Mouse (Mus musculus) neural tube, embryonic 12.5 days (tissue): ENCODE data around the gene Gtf2f1. TPM values are rescaled to one million over a fixed set of nuclear protein-coding genes. Genes with fewer than 3 reads are reported as not detected.

Experiments used
- ATAC-seq: fragments of 200-750 bp; cut with Nextera tagmentation; 2 replicates; pipeline ENCODE4 v1.8.0; 2017; ENCODE audit warnings: low read depth, mild to moderate bottlenecking, moderate TSS enrichment, moderate library complexity; ENCODE audit not compliant: low FRiP score
- H3K27ac ChIP-seq: fragments of 300-500 bp; sonication (generic); 2 replicates; pipeline ENCODE4 v1.5.1; 2016
- H3K27me3 ChIP-seq: fragments of 300-500 bp; sonication (generic); replicated peaks from 2 replicates; pipeline ENCODE4 v1.6.1; 2016; ENCODE audit warnings: mild to moderate bottlenecking
- H3K36me3 ChIP-seq: fragments of 300-500 bp; sonication (generic); 2 replicates; pipeline ENCODE4 v1.6.1; 2016; ENCODE audit warnings: mild to moderate bottlenecking
- H3K4me1 ChIP-seq: fragments of 300-500 bp; sonication (generic); 2 replicates; pipeline ENCODE4 v1.6.1; 2016
- H3K4me2 ChIP-seq: fragments of 300-500 bp; sonication (generic); replicated peaks from 2 replicates; pipeline ENCODE4 v1.6.1; 2016; ENCODE audit warnings: mild to moderate bottlenecking
- H3K4me3 ChIP-seq: fragments of 300-500 bp; sonication (generic); 2 replicates; pipeline ENCODE4 v1.5.1; 2016
- H3K9ac ChIP-seq: fragments of 300-500 bp; sonication (generic); 2 replicates; pipeline ENCODE4 v1.6.1; 2016; ENCODE audit warnings: mild to moderate bottlenecking
- H3K9me3 ChIP-seq: fragments of 300-500 bp; sonication (generic); 2 replicates; pipeline ENCODE4 v1.6.1; 2016; ENCODE audit warnings: mild to moderate bottlenecking
- WGBS: fragments of 180-500 bp; shearing (Covaris S2); methylation state at CpG from one replicate; pipeline ENCODE4 v1.1.7; 2016; 5-methylcytosine and 5-hydroxymethylcytosine counted together
- polyA plus RNA-seq: library from polyadenylated mRNA; unstranded; fragments of >200 nt; fragmentation: Nextera tagmentation; extraction: Ambion mirVana; gene quantifications from 2 replicates; pipeline ENCODE4 v1.2.1, GENCODE M21; 2016

Gene Gtf2f1
- polyA plus RNA-seq, 1 experiment from 2014 or later: 76.7 TPM

DNA sequence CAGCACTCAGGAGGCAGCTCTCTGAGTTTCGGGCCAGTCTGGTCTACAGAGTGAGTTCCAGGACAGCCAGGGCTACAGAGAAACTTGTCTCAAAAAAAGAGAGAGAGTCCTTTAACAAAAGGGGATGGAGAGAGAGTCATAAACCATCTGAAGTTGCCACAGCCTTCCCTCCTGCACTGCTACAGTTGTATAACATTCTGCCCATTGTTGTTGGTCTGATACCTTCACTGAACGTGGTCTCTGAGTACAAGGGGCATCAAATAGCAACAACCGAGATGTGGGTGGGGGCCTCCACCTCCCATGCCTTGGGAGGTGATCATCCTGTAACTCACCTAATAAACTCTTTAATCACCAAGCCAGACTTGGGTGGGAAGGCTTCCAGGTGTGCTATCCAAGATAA, 25.4 kb downstream of the Gtf2f1 start:
- Histone ChIP-seq H3K36me3 (no peaks in the 10 kb centered on the region), H3K27ac (no peak overlapping the region), H3K9ac (no peak overlapping the region), H3K27me3 (no peaks in the 10 kb centered on the region), H3K4me2 (no peak overlapping the region), H3K9me3 (no peaks in the 10 kb centered on the region), H3K4me1 (0 out of 2 replicates have a peak, but pooled peaks cover under 1% of the 10 kb centered on the region), H3K4me3 (no peak overlapping the region)
- 59% methylated on average over 3 of the region's 3 CpGs for WGBS
- no peak for ATAC-seq

DNA sequence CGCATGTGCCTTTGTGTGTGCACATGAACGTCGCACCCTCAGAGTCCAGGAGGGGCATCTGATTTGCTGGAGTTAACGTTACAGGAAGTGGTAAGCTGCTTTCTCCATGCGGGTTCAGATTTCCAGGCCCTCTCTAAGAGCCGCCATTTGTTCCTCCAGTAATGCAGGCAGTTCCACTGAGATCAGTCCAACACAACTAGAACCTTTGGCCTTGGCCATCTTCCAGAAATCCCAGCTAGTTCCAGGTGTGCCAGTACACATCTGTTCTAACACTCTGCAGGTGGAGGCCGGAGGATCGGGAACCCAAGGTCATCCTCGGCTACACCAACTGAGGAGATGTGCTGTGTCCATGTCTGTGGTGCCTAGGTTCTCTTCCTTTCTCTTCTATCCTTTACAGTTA, 26.2 kb downstream of the Gtf2f1 start:
- H3K27ac ChIP-seq: no peak overlapping the region
- H3K4me3 ChIP-seq: no peak overlapping the region
- no peaks in the 10 kb centered on the region for H3K27me3 ChIP-seq
- no peak overlapping the region for H3K4me2 ChIP-seq
- 86% methylated on average over 9 of the region's 9 CpGs for WGBS
- H3K36me3 ChIP-seq: no peaks in the 10 kb centered on the region
- no peak overlapping the region for H3K9ac ChIP-seq
- no peaks in the 10 kb centered on the region for H3K9me3 ChIP-seq
- no peak for ATAC-seq
- no peaks in the 10 kb centered on the region for H3K4me1 ChIP-seq

DNA sequence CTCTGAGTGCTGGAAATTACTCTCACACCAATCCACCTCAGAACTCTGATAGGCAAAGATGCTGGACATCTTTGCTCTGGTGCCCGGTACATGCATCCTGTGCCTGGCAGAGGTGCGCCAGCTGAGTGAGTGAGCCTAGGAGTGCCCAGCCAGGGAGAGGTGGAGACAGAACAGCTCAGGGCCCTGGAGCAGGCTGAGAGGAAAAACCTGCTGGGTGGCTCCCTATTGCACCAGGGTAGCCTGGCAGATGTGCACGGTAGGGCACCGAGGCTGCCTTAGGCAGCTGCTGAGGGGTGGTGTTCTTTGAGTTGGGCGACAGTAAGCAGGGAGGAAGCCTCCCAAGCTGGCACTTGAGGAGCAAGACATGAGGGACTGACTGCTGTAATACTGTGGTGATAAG, 29.1 kb downstream of the Gtf2f1 start, which contains the start of gene Acer1:
TSS of gene Acer1 (minus strand) at position 114 of the 400 bp plus-strand sequence.
- ATAC-seq: no peak
- Histone ChIP-seq H3K9ac (no peak within 1 kb of the TSS), H3K27ac (no peak within 1 kb of the TSS), H3K4me1 (no peaks in the 10 kb centered on the region), H3K4me3 (no peak within 1 kb of the TSS), H3K4me2 (no peak within 1 kb of the TSS), H3K9me3 (no peaks in the 10 kb centered on the region), H3K36me3 (no peaks in the 10 kb centered on the region), H3K27me3 (no peaks in the 10 kb centered on the region)
- 80% methylated on average over 5 of the region's 5 CpGs for WGBS

DNA sequence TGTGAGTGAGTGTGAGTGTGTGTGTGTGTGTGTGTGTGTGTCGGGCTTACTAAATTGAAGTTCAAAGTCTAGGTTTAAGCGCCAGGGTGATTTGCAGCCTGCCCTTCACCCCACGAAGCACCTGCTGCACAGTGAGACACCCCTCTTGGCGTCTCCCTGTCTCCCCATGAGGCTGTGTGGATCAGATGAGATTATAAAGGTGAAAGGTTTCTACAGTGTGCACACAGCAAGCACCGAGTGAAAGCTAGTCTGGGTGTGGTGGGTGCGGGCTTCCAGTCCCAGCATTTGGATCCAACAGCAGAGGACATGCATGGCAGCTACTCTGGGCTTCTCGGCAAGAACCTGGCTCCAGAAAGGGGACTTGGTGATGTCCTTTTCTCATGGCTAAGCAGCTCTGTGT, 30.0 kb downstream of the Gtf2f1 start:
- no peak for ATAC-seq
- WGBS: 79% methylated on average over 7 of the region's 7 CpGs

DNA sequence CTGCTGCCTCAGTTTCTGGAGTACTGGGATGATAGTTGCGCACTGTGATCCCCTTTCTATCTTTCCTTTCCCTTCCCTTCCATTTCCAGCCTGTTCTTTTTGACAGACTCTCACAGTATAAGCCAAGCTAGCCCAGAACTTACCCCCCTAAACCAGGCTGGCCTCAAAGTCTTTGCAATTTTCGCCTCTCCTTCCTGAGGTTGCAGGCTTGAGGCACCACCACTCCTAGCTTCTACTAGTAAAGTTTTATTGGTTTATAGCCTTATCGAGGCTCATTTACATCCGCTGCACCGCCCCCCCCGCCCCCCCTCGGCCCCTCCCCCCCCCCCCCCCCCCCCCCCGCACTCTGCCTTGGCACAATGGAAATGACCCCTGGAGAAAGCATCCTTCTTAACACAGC, 31.6 kb downstream of the Gtf2f1 start:
- 21% methylated on average over 4 of the region's 8 CpGs for WGBS
- H3K27me3 ChIP-seq: 0 out of 2 replicates have a peak, but pooled peaks cover 3% of the 10 kb centered on the region
- ATAC-seq: no peak

More for the DNA sequence above, 30.0 kb downstream of the Gtf2f1 start:
- Histone ChIP-seq H3K36me3 (no peaks in the 10 kb centered on the region), H3K4me1 (no peaks in the 10 kb centered on the region), H3K9me3 (no peaks in the 10 kb centered on the region), H3K4me3 (no peak overlapping the region), H3K27ac (no peak overlapping the region), H3K27me3 (no peaks in the 10 kb centered on the region), H3K9ac (no peak overlapping the region), H3K4me2 (no peak overlapping the region)

DNA sequence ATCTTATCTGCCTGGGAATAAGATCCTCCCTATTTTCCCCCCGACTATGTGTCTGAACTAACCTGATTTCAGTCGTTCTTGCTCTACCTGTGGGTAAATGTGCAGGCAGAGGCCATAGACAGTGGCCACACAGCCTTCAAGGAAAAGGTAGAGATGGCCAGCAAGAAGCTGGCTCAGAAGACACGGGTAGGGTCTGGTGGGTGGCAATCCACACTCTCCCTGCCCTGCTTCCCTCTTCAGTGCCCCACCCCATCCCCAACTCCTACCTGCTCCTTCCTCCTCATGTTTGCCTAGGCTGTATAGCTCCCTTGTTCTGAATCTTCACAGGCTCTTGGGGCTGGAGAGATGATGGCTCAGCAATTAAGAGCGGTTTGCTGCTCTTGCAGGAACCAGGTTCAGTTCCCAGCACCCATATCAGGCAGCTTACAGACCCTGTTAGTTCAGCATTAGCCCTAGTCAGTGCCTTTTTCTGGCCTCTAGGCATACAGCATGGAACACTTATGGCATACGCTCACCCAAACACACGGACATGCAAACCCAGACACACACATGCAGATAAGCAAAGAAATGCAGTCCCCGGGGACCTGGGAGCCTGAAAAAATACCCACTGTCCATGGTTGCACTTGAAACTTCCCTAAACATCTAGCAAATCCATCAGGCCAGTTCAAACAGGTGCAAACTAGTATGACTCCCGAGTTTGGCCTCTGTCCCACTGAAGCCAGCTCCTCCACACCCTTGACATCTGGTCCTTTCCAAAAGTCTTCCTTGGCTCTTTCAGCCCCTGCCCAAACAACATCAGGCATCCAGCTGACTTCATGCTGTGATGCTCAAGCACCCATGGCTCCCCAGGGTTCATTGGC, 34.3 kb downstream of the Gtf2f1 start:
- Histone ChIP-seq H3K4me1 (no peaks in the 10 kb centered on the region), H3K4me2 (no peak overlapping the region), H3K36me3 (no peaks in the 10 kb centered on the region), H3K4me3 (no peak overlapping the region), H3K9ac (no peak overlapping the region), H3K27me3 (0 out of 2 replicates have a peak, but pooled peaks cover 5% of the 10 kb centered on the region), H3K9me3 (no peaks in the 10 kb centered on the region), H3K27ac (no peak overlapping the region)
- no peak for ATAC-seq
- WGBS: 83% methylated on average over 8 of the region's 8 CpGs

More for the DNA sequence above, 31.6 kb downstream of the Gtf2f1 start:
- Histone ChIP-seq H3K4me3 (no peak overlapping the region), H3K9me3 (no peaks in the 10 kb centered on the region), H3K9ac (no peak overlapping the region), H3K27ac (no peak overlapping the region), H3K36me3 (no peaks in the 10 kb centered on the region), H3K4me2 (no peak overlapping the region), H3K4me1 (no peaks in the 10 kb centered on the region)

DNA sequence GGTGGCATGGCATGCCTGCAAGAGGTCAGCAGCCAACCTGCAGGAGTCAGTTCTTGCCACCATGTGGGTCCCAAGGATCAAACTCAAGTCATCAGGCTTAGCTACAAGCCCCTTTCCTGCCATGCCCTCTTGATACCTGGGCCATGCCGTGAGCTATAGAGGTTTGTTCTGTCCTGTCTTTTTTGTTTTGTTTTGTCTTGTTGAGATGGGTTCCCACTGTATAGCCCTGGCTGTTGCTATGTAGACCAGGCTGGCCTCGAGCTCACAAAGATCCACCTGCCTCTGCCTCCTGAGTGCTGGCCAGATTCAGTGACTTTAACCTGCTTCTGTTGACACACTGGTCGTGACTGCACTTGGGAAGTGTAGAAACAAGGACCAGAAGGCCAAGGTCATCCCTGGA, 35.7 kb downstream of the Gtf2f1 start:
- Histone ChIP-seq H3K4me2 (no peak overlapping the region), H3K9me3 (no peaks in the 10 kb centered on the region), H3K4me1 (no peaks in the 10 kb centered on the region), H3K36me3 (no peaks in the 10 kb centered on the region), H3K9ac (no peak overlapping the region), H3K27ac (no peak overlapping the region), H3K27me3 (0 out of 2 replicates have a peak, but pooled peaks cover 5% of the 10 kb centered on the region), H3K4me3 (no peak overlapping the region)
- no peak for ATAC-seq
- 76% methylated on average over 3 of the region's 3 CpGs for WGBS

DNA sequence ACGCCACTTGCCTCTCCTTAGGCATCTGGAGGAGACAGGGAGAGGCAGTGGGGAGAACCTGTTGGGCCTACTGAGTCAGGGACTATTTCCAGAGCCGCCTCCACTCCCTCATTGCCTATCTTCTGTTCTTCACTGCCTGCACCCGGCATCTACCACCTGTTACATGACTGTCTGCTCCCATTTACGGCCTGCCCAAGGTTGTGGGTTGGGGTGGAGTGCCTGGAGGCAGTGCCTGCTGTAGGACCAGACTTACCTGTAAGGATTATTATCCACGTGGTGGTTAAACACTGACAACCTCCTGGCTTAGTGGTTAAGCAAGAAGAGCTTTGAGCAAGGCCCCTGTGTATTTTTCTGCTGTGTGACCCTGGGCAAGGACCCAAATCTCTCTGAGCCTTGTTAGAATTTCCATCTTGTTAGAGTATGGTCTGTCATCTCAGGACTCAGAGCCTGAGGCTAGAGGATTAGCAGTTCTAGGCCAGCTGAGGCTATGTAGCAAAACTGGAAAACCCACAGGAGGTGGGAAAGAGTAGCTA, 36.3 kb downstream of the Gtf2f1 start:
- 75% methylated on average over 5 of the region's 5 CpGs for WGBS
- Histone ChIP-seq H3K9me3 (no peaks in the 10 kb centered on the region), H3K4me3 (no peak overlapping the region), H3K4me1 (no peaks in the 10 kb centered on the region), H3K9ac (no peak overlapping the region), H3K27ac (no peak overlapping the region), H3K27me3 (0 out of 2 replicates have a peak, but pooled peaks cover 5% of the 10 kb centered on the region), H3K36me3 (no peaks in the 10 kb centered on the region), H3K4me2 (no peak overlapping the region)
- no peak for ATAC-seq

DNA sequence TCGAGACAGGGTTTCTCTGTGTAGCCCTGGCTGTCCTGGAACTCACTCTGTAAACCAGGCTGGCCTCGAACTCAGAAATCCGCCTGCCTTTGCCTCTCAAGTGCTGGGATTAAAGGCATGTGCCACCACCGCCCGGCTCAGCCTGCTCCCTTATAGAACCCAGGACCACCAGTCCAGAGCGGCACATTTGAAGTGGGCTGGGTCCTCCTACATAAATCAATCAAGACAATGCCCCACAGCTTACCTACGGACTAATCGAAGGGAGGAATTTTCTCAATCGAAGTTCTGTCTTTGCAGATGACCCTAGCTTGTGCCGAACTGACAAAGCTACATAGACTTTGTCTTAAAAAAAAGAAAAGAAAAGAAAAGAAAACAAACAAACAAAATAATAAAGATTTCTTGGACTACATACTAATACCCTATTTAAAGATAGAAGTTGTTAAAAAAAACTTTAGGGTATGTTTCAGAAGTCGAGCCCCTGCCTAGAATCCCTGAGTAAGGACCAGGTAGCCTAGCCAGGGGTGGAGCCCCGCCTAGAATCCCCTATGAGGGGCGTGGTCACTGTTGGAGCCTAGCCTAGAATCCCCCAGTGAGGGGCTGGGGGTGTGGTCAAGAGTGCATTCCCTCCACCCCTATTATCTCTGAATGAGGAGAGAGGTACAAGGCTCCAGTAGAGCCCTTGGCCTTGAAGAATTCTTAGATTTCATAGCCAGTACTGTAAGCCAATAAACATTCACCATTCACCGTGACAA, 37.0 kb downstream of the Gtf2f1 start:
- no peaks in the 10 kb centered on the region for H3K36me3 ChIP-seq
- H3K27me3 ChIP-seq: 0 out of 2 replicates have a peak, but pooled peaks cover 5% of the 10 kb centered on the region
- no peak for ATAC-seq
- no peak overlapping the region for H3K4me3 ChIP-seq
- H3K4me1 ChIP-seq: no peaks in the 10 kb centered on the region
- H3K9ac ChIP-seq: no peak overlapping the region
- 68% methylated on average over 14 of the region's 14 CpGs for WGBS
- H3K4me2 ChIP-seq: no peak overlapping the region
- no peak overlapping the region for H3K27ac ChIP-seq
- H3K9me3 ChIP-seq: no peaks in the 10 kb centered on the region

DNA sequence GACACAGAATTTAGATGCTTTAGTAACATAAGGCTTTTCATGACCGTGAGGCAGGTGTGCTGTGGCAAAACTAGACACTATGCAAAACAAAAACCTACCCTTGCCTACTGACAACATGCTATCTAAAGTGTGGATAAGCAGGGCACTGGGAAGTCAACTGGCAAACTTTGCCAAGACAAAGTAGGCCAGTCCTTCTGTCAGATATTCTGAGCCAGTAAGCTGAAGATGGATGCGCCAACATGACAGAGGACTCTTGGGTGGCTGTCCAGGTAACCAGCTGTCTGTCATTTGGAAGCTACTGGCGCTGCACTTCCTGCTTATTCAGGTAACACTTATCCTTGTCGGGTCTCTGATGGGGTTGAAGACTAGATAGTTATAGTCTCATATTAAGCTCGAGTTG, 41.0 kb downstream of the Gtf2f1 start:
- Histone ChIP-seq H3K27ac (no peak overlapping the region), H3K36me3 (no peaks in the 10 kb centered on the region), H3K27me3 (0 out of 2 replicates have a peak, but pooled peaks cover 5% of the 10 kb centered on the region), H3K4me1 (no peaks in the 10 kb centered on the region), H3K4me3 (no peak overlapping the region), H3K4me2 (no peak overlapping the region), H3K9ac (no peak overlapping the region), H3K9me3 (no peaks in the 10 kb centered on the region)
- 70% methylated on average over 5 of the region's 5 CpGs for WGBS
- ATAC-seq: no peak

DNA sequence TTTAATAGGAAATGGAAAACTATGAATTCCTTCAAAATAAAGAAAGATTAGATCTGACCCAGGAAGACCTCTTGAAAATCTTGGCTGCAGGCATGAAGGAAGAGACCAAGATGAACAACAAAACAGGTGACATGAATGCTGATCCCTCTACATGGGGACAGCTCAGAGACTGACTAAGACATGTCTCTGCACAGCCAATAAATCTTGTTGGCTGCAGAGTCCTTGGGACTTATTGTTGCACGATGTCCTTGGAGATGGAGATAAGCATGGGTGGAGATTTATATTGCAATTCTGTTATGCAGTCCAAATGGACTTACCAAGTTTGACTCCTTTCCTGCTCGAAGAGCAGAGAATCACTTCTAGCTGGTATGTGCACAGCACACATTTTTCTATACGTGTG, 41.8 kb downstream of the Gtf2f1 start:
- Histone ChIP-seq H3K4me3 (no peak overlapping the region), H3K27me3 (no peaks in the 10 kb centered on the region), H3K9me3 (no peaks in the 10 kb centered on the region), H3K9ac (no peak overlapping the region), H3K27ac (no peak overlapping the region), H3K4me1 (no peaks in the 10 kb centered on the region), H3K36me3 (no peaks in the 10 kb centered on the region), H3K4me2 (no peak overlapping the region)
- 61% methylated on average over 3 of the region's 3 CpGs for WGBS
- no peak for ATAC-seq

DNA sequence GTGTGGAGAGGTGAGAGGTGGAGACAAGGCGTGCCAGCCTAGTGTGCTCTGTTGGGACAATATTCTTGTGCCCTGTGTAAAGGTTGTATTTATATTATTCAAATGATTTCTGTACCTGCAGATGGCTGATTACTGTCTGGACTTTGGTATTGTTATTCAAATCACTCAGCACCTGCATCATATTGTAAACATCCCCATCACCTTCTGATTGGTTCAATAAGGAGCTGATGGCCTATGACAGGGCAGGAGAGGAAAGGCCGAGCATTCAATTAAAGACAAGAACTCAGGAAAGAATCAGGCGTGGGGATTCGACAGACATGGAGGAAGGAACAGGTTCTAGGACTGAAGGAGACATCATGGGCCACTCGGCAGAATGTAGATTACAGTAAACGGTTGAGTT, 47.4 kb downstream of the Gtf2f1 start:
- no peaks in the 10 kb centered on the region for H3K27me3 ChIP-seq
- H3K4me1 ChIP-seq: no peaks in the 10 kb centered on the region
- H3K36me3 ChIP-seq: no peaks in the 10 kb centered on the region
- no peaks in the 10 kb centered on the region for H3K9me3 ChIP-seq
- no peak overlapping the region for H3K9ac ChIP-seq
- ATAC-seq: no peak
- no peak overlapping the region for H3K4me3 ChIP-seq
- WGBS: 78% methylated on average over 6 of the region's 6 CpGs
- H3K4me2 ChIP-seq: no peak overlapping the region
- H3K27ac ChIP-seq: no peak overlapping the region
